Mouse (Mus musculus) cortical plate, adult 2 months (tissue): ENCODE measurements around the gene Olfr1318.

Experiments used
- CTCF ChIP-seq: fragments of 200-500 bp; IDR thresholded peaks from 2 replicates; pipeline ENCODE4 v1.5.1; 2011; ENCODE audit warnings: mild to moderate bottlenecking, control low read depth, low read length; ENCODE audit not compliant: insufficient read depth; ENCODE audit errors: extremely low read depth
- POLR2A ChIP-seq: fragments of 200-500 bp; IDR thresholded peaks from 2 replicates; pipeline ENCODE4 v1.6.1; 2011; ENCODE audit warnings: mild to moderate bottlenecking, low read length, control low read depth; ENCODE audit not compliant: insufficient read depth; ENCODE audit errors: extremely low read depth

DNA sequence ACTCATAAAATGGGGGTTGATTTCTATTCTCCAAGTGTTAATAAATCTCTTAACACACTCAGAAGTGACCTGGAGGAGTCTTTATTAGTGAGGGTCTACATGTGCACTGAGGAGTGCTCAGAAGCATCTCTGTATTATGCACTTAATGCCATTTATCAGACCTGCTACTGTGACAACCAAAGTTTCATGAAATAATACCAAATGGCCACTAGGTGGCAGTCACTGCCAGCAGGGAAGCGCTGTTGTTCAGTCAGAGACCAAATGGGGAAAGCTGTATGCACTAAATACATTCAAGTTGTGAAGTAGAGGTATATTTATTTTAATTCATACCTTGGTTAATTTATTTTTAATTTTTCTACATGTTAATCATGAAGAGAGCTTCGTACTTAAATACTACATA, 42.9 kb downstream of the Olfr1318 start:
- TF ChIP-seq CTCF (peak; percentile 92), POLR2A (no peak)
